Mouse (Mus musculus): ENCODE results near the gene Adck2.

The Adck2 gene

GRCm38 (mm10) chr6:39573791-39574554 is at the start of gene Adck2:
Adck2 (plus strand) TSS chr6:39573873.
- DNase-seq: peak; percentile 85

GRCm38 (mm10) chr6:39526797-39527196 is 46.9 kb upstream of the Adck2 start:
- DNase-seq: no peak

DNA sequence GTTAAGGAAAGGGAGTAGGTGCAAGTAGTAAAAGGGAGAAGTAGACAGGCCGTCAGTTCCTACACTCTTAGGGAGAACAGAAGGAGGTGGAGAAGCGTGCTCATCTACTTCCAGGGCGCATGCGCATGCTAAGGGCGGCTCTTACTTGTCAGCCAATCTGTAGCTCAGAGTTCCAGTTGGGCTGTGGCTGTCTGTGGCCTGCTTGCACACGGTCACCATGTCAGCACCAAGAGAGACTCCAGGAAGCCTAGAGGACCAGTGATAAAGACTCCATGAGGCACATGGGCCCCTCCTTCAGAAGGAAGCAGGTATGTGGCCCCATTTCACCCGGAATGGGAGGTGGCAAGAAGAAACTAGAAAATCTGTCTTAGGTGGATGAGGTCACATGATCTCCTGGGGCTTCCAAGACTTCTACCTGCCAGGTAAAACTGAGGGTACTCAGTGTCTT is 46.3 kb upstream of the Adck2 start:
- DNase-seq: no peak

GRCm38 (mm10) chr6:39527811-39528210 is 45.9 kb upstream of the Adck2 start:
- DNase-seq: no peak

DNA sequence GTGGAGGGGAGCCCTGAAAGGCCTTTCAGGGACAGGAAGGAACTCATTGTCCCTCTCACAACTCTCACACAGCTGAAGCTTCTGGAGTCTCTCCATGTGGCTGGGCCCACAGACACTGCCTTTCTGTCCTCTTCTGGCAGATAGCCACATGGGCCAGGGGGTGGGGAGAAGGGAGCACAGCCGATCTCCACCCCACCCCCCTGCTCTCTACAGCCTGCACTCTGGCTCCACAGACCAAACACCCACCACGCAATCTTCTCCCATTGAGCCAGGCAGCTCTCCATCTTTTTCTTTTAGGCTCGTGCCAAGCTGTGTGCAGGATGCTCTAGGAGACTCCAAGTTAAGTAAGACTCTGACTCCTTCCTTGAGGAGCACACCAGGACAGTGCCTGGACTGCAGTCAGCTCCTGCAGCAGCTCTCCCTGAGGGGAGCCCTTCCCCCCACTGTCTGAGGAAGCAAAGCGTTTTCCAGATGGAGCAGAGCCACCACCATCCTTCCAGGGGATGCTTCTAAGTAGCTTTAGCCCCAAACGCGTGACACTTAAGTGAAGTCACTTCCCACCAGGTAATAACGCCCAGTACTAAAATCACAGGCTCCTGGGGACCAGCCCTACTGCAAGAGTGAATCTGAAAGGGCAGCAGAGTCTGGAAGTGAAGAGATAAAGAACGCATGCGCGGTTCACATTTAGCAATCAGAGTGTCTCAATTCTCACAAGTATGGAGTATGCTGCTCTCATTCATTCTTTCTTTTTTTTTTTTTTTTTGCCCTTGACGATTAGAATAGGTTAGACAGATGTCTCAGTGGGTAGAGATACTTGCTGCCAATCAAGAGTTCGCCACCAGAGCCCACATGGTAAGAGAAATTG is 44.8 kb upstream of the Adck2 start:
- DNase-seq: peak; percentile 78

DNA sequence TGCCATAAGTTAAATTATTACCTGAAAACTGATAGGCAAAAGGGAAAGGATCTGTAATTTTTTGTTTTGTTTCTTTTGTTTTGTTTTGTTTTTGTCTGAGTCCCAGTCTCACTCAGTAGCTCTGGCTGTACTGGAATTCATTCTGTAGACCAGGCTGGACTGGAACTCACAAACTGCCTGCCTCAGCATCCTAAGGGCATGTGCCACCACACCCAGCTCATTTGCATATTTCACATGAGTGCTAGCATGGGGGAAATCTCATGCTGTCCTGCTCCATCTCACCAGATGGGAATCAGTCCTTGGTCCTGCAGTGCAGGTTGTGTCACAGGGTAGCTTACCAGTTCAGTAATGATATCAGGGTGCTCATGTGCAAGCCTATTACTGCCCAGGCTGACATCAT is 38.7 kb upstream of the Adck2 start:
- no peak for DNase-seq

DNA sequence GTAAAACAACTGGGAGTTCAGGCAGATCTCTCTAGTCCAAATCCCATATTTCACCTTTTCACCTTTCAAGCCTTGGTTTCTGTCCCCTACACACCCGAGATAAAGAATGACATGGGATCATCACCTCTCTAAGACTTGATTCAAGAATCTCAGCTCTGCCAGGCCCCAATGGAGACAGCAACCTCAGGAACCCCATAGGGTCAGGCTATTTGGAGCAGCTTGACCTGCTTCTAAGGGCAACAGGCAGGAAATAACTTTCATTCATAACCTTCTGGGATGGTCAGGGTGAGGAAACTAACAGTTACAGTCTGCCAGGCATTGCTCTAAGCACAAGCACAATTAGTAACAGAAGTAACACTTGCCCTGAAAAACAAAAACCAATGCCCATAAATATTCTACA is 37.1 kb upstream of the Adck2 start:
- DNase-seq: no peak

DNA sequence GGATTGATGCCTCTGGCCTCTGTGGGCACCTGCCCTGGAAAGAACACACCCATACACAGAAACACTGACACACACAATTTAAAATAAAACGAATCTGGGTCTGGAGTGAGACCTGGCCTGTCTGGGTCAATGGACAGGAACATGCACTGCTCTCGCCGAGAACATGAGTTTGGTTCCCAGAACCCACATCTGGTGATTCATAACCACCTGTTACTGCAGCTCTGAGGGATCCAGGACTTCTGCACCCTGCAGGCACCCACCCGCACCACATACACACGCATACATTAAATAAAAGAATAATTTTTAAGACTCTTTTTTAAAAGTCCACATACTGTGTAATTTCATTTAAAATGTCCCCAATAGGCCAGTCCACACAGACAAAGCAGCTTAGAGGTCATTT is 36.4 kb upstream of the Adck2 start:
- no peak for DNase-seq

- DNase-seq: no peak
Observed at GRCm38 (mm10) chr6:39538227-39538626, 35.4 kb upstream of the Adck2 start.

DNA sequence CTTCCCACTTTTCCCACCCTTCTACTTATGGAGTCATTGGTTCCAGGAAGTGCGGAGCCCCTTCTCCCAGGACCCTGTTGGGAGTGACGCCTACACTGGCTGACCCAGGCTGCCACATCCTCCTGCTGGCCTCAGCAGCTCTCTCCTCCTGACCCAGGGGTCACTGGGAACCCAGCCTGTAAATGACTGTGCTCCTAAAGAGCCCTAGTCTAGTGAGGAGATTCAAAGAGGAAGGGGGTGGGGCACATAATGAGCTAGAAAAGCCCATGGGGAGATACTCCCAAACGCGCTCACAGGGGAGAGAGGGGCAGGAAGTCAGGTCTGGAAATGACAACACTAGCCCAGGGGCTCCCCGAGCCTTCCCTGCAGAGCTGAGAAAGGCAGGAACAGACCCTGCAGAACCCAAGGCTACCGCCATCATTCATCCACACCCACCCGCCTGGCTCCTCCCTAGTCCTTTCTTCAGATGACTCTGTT is 34.0 kb upstream of the Adck2 start:
- DNase-seq: no peak

DNA sequence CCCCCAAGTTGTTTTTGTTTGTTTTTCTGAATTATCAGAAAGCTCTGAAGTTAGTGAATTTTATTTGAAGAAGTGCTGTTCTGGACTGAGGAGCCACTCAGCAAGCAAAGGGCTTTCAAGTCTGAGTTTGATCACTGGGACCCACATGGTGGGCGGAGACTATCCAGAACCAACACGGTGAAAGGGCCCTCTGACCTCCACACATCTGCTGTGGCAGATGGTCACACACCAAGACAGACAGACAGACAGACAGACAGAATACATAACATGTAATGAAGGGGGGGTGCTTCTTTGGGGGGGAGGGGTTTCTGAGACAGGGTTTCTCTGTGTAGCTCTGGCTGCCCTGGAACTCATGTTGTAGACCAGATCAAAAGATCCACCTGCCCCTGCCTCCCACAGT is 33.1 kb upstream of the Adck2 start:
- DNase-seq: no peak

- DNase-seq: no peak
Observed at GRCm38 (mm10) chr6:39542631-39543597, 30.8 kb upstream of the Adck2 start.

DNA sequence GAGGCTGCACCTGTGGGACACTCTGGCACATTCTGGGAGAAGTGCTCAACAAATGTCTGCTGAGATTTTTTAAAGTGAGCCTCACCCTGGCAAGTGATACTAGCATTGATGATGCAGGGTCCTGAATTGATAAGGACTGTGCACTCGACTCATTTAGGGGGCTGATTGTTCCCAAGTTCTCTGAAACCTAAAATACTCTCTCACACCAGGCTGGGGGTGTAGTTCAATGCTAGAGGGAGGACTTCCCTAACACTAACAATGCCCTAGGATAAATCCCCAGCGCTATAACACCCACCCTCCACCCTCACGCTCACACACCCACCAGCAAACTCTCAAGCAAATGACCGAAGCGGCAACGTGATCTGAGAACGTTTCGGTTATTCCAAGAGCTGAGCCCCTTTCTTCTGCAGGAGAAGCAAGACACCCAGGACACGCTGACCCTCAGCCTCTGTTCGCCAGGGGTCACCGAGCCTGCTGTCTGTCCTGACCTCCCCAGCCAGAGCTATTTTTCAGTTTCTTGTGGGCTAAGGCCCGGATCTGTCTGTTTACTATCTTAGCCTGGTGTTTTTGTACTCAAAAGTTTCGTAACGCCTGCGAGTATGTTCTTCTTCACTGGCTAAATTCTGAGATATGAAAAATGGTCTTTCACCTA is 29.8 kb upstream of the Adck2 start:
- no peak for DNase-seq

- DNase-seq: no peak
Observed at GRCm38 (mm10) chr6:39545474-39545873, 28.2 kb upstream of the Adck2 start.

DNA sequence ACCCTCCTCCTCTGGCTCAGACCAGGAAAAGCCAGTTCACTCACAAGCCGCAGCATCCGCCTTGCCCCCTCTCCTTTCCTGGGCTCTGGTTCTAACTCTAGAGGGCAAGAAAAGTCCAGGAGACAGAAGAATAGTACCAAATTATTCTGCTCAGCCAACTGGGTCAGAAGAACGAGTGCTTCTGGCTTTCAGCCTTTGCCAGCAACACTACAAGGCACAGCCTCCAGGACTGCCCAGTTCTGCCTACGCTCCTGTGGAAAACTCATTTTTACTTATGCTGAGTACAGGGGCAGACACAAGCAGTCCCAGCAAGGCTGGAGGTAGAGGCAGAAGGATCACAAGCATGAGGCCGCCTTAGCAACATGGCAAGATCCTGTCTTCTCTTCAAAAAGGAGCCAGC is 25.6 kb upstream of the Adck2 start:
- DNase-seq: no peak

DNA sequence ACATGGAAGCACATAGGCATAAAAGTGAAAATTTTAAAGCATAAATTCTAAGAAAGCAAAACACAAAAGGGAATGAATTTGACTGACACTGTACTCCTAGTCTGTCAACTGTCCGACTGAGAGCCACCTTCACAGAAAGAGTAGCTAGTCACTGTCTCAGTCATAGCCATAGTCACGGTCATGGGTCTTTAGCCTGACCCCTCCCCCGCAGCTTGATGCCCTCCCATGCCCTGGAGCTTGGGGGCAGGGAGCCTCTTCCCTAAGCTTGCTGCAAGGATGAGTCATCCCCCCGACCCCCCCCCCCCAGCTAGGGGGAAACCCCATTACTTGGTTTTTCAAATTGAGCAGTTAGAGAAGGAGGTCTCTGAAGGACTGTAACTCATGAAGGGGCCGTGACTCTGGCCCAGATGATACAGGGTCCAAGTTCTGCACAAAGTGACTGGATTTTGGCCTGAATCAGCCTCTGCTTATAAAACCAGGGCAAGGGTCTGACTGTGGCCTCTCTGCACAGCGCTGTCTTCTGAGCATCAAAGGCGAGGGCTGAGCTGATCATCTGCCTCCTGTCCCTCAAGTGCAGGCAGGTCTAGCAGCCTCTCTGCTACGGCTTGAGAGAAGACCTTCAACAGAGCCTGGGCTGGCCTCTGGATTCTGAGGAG is 21.6 kb upstream of the Adck2 start:
- DNase-seq: no peak

- no peak for DNase-seq
Observed at GRCm38 (mm10) chr6:39554888-39555647, 18.6 kb upstream of the Adck2 start.

DNA sequence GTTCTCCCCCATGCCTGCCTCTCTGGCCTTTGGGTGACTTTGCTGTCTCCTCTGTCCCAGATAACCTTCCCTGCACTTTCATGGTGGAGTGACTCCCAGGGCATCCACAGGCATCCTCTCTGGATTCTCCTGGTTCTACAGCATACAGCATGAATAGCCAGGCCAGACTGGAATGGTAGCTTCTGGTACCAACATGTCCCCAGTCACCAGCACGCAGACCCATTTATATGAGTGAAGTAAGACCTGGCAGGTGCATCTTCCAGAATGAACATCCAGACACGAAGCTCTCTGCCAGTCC is 18.1 kb upstream of the Adck2 start:
- DNase-seq: no peak

DNA sequence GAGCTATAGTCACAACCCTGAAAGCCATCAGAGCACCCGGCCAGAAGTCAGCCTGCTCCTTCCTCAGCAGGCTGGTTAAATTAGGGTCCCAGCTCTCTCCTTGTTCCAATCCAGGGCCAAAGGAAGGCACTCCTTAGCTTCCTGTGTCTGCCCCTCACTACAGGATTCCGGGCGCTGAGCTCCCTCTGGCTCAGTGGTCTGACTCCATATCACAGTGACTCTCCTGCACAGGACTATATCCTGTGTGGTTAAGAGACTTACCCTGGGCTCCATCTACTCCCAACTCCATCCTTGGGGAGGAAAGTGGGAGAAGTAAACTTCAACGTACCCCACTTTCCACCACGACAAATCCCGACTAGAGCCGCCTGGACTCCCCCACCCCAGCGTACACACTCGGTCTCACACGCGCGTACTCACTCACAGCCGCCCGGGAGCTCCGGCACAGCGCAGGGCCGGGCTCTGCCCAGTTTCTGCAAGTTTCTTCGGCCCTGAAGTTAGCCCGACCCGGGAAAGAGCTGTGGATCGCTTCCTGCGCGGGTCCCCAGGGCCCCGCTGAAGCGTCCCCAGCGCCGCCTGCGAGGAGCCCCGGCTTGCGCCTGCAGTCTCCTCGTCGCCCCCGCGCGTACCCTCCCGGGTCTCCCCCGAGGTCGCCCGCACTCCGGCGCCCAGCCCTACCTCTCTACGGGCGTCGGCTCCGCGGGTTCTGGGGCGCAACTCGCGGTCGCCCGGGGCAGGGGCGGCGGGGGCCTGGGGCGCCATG is 16.6 kb upstream of the Adck2 start:
- DNase-seq: no peak

- DNase-seq: peak; percentile 59
Observed at GRCm38 (mm10) chr6:39557723-39558261, 15.9 kb upstream of the Adck2 start, which contains the start of gene Dennd2a. Dennd2a (minus strand) TSS chr6:39557867.

Measured in cerebellum, adult 11-12 months (tissue).